Mouse (Mus musculus) hematopoietic stem cell, adult 5-6 weeks (primary cell): ENCODE results near the gene Nr2f6. TPM values are rescaled to one million over a fixed set of nuclear protein-coding genes. Genes with fewer than 3 reads are reported as not detected.
A peak's percentile ranks its signal among the peaks of the same experiment; 100 is the strongest.

Source experiments
- ATAC-seq, 2 experiments: fragments of 125-278 bp in 1 of 2; replicated peaks in 1 of 2; 2 replicates each; pipeline ENCODE4 v1.8.0; 2016 to 2017; ENCODE audit warnings: inconsistent platforms in 2 of 2, mild to moderate bottlenecking in 2 of 2, moderate number of reproducible peaks in 2 of 2, low read depth in 1 of 2, moderate TSS enrichment in 1 of 2; ENCODE audit not compliant: low FRiP score in 2 of 2, poor library complexity in 2 of 2, severe bottlenecking in 2 of 2, insufficient read depth in 1 of 2, low TSS enrichment in 1 of 2
- total RNA-seq: library from RNA; stranded (forward); fragments of 172-1452, 232-1000 nt; gene quantifications from 2 replicates; pipeline ENCODE4 v1.2.3, GENCODE M21; 2017

The Nr2f6 gene
- total RNA-seq, 1 experiment from 2014 or later: 1.7 TPM

DNA sequence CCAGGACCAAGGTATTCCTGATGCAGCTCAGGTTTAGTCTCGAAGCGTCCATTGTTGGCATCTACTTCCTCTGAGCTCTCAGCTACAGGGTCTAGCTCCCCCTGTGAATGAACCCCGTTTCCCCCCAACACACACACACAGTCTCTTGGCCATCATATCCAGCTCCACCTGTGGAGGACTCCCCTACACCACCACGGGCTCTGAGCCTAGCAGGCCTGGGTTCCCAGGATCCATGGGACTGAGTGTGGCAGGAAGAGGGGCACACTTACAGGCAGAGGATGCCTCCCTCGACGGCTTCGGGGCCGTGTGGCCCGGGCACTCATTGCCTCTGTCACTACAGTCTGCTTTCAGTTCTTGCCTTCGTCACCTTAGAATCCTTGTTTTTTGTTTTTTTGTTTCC is 13.3 kb upstream of the Nr2f6 start:
- ATAC-seq: no peak

DNA sequence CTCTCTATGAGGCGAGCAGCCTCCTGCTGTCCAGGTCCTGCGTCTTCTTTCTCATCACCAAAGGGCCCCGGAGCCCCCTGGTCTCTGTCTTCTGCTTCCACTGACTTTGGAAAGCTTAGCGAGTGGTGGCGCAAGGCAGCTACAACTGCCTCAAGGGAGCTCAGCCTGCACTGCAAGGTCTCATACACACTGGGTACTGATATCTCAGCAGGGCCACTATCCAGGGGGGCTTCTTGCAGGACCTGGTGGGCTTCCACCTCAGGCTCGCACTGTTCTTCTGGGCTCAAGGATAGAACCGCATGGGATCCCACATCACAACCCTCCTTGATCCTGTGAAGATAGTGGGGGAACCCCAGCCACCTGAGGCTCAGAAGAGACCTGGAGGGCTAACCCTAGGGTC is 12.7 kb upstream of the Nr2f6 start:
- no peak for ATAC-seq

DNA sequence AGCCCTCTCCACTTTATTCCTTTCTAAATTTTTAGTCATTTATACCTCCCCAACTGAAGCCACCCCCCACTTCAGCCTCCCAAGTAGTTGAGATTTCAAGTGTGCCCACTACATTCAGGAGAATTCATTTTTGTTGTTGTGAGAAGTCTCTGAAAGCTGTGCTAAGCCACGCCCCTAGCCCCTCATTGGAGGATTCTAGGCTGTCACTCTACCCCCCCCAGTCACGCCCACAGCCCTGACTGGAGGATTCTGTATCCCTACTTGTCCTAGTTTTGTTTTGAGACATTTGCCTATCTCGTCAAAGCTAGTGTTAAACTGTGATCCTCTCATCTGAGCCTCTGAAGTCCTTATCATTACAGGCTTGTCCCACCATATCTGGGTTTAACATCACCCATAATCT is 11.1 kb upstream of the Nr2f6 start:
- ATAC-seq: no peak

DNA sequence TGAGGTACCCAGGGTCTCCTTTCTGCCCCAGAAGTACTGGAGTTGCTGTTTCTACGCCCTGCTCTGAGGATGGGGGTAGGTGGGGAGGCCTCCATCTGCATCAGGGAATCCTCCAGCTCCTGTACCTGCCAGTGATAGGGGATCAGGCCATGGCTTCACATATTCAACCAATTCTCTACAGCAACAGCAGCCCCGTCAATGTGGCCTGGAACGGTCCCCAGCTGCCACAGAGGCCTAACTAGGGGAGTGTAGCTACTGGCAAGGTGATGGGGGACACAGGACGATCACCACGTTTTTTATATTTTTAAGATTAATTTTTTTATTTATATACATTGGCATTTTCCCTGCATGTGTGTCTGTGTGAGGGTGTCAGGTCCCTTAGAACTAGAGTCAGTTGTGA is 10.6 kb upstream of the Nr2f6 start:
- no peak for ATAC-seq

DNA sequence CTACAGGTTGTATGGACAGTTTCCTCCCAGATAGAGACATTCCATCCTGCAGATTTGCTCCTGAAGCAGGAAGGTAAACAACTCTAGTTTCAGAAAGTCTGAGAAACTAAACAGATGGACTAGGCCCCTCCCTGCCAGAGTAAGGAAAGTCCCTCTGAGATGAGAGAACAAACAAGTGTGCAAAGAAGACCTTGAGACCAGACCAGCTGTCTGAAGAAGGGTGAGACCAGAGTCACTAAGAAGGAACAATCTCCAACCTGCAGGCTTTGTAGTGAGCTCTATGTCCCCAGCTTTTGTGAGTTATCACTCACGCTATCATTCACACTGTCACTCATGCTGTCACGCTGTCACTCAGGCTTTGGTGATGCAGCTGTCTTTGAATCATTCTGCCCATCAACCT is 9.9 kb upstream of the Nr2f6 start:
- ATAC-seq: no peak

DNA sequence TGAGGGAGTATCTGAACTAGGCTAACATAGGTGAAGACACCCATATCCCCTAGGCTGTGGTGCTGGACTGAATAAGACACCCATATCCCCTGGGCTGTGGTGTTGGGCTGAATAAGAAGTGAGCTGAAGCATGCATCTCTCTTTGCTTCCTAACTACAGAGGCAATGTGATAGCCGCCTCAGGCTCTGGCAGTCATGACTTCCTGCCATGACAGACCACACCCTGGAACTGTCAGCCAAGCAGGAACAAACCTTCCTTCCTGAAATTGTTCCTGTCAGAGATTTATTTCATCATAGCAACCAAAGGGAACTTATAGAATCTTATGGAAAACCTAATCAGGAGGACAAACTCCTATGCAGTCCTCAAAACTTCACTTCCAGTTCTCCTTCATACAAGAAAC is 6.5 kb upstream of the Nr2f6 start:
- ATAC-seq: no peak

DNA sequence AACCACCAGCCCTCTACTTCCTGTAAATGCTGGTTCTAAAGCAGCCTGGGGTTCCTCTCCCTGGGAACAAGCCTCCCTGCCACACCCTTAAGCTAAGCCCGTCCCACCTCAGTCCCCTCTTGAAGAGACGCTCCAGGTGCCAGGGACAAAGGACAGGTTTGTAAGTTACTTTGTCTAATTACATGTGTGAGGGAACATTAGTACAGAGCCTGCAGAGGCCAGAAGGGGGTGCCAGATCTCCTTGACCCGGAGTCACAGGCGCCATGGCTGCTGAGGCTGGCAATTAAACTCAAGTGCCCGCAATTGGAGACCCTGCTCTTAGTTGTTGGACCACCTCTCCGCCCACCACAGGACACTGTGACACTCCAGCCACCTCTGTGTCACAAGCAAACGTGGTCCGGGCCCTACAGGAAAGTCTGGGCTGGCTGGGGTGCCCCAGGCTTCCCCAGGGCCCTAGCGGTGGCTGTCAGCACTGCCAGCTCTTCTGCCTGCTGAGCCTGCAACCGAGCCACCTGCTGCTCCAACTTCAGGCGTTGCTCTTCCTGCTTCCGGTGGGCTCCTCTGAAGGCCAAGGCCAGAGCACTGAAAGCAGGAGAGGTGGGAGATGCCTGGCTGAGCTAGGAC is 3.6 kb upstream of the Nr2f6 start:
- ATAC-seq: no peak

DNA sequence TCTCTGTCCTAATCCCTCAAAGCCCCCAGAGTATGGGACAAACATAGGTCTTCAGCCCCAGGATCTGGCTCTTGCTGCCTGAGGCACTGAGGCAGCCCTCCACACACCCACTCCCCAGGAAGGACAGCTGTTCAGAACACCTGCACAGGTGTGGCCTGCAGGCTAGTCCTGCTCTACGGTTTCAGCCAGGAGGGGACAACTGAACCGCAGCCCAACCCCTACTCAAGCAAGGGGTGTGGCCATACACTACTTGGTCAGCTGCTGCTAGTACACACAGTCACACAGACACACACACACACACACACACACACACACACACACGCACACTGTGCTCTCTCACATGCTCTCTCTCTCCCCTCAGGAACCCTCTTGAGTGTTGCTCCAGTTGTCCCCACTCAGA is 2.1 kb upstream of the Nr2f6 start:
- ATAC-seq: no peak

DNA sequence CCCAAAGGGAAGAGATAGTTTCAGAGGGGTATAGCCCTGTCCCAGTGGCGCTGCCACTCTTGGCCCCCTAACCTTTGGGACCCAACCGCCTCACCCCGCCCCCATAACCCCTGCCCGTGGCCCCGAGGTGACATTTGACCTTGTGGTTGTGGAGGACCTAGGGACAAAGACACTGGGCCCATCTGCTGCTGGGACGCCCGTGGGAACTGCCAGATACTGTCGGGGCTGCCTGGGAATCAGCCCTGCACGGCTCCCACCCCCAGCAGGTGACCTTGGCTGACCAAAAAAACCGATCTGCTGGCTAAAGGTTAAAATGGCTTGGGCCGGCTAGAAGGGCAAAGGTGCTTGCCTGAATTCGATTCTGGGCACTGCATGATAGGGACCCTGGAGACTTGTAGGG is 1.6 kb upstream of the Nr2f6 start:
- no peak for ATAC-seq

DNA sequence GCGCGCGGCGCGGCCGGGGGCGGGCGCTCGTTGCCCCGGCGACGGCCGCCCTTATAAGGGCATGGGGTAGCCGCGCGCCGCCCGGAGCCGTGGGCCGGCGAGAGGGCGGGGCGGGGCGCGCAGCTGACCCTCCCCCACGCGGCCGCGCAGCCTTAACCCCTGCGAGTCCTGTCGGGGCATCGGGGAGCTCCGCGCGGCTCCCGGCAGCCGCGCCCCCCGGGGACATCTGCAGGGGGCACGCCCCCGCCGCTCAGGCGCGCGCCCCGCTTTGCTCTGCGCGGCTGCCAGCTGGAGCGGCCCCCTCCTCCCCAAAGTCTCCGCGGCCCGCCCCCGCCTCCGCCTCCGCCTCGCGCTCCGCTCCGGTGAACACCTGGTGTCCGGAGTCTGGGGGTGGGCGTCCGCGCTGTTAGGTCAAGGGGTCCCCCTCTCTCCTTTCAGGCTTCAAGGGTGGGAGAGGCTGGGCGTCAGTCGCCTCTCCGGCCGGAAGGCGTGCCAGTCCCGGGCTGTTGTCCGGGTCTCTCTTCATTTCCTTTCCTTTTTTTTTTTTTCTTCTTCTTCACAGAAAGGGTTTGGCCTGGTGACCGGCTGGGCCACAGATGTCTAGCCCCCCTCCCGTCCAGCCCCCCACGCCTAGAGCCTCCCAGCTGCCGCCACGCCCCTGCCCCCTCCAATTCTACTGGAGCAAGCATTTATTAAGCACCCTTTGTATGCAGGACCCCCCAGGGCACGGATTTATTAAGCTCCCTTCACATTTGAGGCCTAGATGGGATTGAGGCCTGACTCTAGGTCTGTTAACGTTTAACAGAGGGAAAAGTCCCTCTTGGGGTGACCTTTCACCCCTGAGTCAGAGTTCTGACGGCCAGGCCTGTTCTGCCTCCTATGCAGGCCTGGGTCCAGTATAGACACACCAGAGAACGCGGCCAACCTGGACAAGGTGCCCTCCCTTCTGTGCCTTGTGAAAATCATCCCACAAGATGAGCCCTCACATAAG is 506 bp upstream of the Nr2f6 start:
- ATAC-seq: peak; percentile 43 to 58; a peak in 2 of 4 replicates

DNA sequence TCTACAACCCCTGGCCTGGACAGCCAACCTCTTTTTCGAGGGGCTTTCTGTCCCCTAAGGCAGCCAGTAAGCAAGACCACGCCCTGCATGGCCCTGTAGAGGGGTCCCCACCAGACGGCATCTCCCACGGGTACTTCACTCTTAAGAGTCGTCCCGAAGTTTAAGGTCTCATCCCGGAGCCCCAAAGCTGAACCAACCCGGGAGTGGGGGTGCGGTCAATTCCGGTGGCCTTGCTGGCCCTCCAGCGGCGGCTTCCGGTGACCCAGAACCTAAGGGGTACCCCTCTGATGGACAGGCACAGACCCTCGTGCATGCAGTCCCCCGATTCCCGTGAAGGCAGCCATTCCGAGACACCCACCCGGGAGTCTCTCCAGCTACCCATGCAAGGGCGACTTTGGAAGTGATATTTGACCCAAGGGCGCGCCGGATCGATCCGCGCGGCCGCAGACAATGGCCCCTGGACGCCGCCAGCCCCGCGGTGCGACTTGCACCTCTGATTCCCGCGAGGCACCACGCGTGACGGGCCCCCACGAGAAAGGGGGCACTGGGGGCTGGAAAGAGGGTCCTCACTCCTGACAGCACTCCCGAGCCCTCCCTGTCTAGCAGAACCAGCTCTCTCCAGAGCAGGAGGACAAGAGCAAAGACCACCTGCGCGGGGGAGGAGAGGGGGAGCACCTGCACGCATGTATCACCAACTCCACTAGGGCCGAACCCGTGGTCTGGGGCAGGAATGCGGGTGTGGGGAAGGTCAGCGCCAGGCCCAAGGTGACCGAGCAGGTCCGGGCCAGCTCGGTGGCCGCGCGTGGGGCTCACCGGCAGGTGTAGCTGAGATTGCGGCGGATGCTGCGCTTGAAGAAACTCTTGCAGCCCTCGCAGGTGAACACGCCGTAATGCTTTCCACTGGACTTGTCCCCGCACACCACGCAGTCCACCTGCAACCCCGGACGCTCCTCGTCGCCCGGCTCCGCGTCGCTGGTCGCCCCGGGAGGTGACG is 1.3 kb downstream of the Nr2f6 start:
- ATAC-seq: no peak

DNA sequence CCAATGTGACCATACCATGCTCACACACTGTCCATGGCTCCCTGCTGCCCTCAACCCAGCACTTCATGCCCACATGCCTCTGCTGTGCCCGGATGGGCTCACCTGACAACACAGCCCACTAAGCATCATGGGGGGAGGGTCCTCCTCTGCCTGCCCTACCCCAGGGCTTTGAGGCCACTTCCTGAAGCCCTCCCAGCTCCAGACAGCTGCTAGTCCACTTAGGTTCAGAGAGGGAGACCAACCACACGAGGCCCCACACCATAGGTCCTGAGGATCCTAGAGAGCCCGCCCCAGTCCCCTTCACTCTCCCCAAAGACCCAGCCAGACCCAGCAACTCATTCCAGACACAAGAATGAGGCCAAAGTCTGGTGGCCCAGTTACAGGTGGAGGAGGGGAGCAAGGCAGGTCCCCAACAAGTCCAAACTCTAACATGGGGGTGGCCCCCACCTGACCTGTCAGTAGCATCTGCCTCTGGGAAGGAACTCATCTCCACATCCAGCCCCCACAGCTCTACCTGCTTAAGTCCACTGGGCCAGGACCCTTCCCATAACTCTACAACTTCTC is 2.2 kb downstream of the Nr2f6 start:
- ATAC-seq: no peak

DNA sequence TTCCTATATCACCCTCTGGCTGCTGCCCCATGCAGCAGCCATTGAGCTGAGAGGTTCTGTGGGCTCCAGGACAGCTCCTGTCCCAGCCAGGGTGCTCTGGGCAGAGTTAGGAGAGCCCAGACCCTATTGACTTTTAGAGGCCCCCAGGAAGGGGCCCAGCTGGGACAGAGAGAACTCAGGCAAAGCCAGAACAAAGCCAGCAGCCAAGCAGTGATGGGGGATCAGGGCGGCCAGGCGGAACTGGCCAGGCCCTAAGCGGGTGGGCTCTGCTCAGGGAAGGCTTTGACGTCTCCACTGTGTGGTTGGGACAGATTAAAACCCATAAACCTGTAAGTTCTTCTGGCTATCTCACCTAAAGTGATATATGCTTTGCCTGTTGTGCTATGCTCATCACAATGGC is 2.8 kb downstream of the Nr2f6 start:
- ATAC-seq: no peak

DNA sequence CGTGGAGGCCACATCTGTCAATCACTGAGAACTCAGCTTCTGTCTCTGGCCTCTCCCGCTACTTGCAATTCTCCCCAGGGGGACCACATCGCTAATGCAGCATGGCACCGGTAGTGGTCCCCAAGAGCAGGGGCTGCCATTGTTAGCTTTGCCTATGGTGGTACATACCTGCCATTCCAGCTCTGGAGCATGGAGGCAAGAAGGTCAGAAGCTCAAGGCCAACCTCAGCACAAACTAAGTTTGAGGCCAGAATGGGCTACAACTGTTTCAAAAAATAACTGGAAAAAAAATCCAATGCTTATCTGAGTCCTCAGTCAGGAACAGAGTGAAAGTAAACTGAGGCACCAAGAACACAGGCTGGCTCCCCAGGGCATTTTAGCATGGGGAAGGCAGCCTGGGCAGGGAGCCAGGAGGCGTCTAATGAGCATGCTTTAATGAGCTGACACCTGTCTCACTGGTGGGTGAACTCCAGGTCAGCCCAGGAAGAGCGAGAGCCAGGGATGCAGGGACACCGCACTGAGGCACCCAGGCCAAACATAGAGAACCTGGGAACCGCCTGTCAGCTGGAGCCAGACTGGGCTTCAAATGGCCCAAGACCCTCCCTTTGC is 5.2 kb downstream of the Nr2f6 start:
- no peak for ATAC-seq

DNA sequence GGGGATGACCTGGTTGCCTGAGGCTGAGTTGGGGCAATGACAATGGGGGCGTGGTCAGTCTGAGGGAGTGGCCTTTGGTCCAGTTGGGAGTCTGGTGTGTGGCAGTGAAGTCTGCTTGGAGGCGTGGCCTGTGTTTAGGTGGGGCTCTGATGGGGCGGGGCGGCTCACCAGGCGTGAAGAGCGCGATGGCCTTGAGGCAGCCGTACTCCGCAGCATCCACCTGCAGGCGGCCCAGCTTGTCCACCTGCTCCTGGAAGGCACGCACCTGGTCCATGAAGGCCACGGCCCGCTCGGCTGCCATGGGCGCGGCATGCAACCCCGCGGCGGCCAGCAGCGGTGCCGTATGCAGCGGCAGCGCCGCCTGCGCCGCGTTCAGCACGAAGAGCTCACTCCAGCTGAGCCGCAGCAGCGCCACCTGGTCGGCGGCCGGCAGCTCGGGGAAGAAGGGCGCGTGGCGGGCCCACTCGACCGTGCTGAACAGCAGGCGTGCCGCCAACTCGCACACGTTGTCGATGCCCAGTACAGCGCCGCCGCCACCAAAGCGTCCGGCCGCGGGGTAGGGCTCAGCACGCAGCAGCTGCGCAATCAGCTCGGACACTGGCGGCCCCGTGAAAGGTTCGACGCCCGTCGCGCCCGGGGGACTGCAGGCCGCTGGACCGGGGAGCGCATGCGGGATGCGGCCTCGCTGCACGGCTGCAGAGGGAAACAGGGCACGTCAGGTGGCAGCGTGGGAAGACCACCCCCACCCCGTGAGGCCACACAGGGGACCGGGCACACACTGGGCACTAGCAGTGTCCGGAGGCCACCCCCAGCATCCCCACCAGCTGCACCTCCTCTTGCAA is 6.0 kb downstream of the Nr2f6 start:
- ATAC-seq: peak in 1 of 2 experiments; percentile 16; a peak in 1 of 4 replicates

DNA sequence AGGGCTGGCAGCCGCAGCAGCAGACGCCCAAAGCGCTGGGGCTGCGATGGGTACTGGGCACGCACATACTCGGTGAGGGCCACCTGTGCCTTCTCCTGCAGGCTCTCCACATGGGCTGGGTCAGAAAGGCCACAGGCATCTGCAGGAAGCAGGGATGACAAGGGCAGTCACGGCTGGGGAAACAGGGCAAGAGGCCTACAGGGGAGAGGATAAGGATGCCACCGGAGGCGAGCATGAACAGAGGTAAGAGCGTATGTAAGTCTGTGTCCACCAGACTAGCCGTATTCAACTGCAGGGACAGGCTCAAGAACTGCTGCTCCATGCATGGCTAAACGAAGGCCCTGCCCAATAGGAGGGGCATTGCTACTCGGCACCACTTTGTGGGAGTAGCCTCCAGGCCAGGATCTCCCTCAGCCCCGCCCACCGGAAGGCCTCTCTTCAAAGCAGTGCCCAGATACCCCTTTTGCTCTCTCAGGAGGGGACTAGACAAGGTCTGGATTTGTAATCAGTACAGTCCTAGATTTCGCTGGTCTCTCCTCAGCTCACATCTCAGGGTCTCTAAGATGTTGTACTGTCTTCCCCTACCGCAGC is 7.0 kb downstream of the Nr2f6 start:
- ATAC-seq: no peak
